Mouse (Mus musculus) small intestine, adult 2 months (tissue): ENCODE measurements around the gene Gnpat. TPM values are rescaled to one million over a fixed set of nuclear protein-coding genes. Genes with fewer than 3 reads are reported as not detected.

ENCODE experiments used
- H3K27ac ChIP-seq: fragments of 200-500 bp; 2 replicates; pipeline ENCODE4 v1.5.1; 2012; ENCODE audit warnings: low read depth, low read length, control low read depth, inconsistent platforms; ENCODE audit not compliant: insufficient read depth
- H3K27me3 ChIP-seq: fragments of 200-500 bp; 2 replicates; pipeline ENCODE4 v1.6.1; 2012; ENCODE audit warnings: mild to moderate bottlenecking, moderate library complexity, low read length, inconsistent platforms; ENCODE audit not compliant: control insufficient read depth, insufficient read depth
- H3K36me3 ChIP-seq: fragments of 200-500 bp; 2 replicates; pipeline ENCODE4 v1.6.1; 2012; ENCODE audit warnings: mild to moderate bottlenecking, low read length, control low read depth, inconsistent platforms; ENCODE audit not compliant: control insufficient read depth, insufficient read depth
- H3K4me1 ChIP-seq: fragments of 200-500 bp; 2 replicates; pipeline ENCODE4 v1.6.1; 2012; ENCODE audit warnings: low read length, inconsistent platforms, mixed read lengths; ENCODE audit not compliant: control insufficient read depth, insufficient read depth, insufficient read length
- H3K4me3 ChIP-seq: fragments of 200-500 bp; 2 replicates; pipeline ENCODE4 v1.5.1; 2012; ENCODE audit warnings: low read depth, mild to moderate bottlenecking, control low read depth, inconsistent platforms, low read length, moderate library complexity
- CTCF ChIP-seq: fragments of 200-500 bp; IDR thresholded peaks from 2 replicates; pipeline ENCODE4 v1.5.1; 2012; ENCODE audit warnings: low read depth, mild to moderate bottlenecking, control low read depth, inconsistent platforms, low read length, moderate library complexity, mixed read lengths; ENCODE audit not compliant: insufficient replicate concordance, insufficient read length; ENCODE audit errors: extremely low read depth
- POLR2A ChIP-seq: fragments of 200-500 bp; IDR thresholded peaks from 2 replicates; pipeline ENCODE4 v1.6.1; 2012; ENCODE audit warnings: low read depth, mild to moderate bottlenecking, control low read depth, inconsistent platforms, low read length, moderate library complexity
- WGBS: fragments of 180-500 bp; shearing (Covaris S2); methylation state at CpG from one replicate; pipeline ENCODE4 v1.1.7; 2018; 5-methylcytosine and 5-hydroxymethylcytosine counted together
- polyA plus RNA-seq: library from polyadenylated mRNA; depleted of rRNA; stranded (reverse); fragments of >200 nt; gene quantifications from 2 replicates; pipeline ENCODE4 v1.2.3, GENCODE M21; 2012

Gnpat gene
- polyA plus RNA-seq, 1 experiment = 17.6 TPM

DNA sequence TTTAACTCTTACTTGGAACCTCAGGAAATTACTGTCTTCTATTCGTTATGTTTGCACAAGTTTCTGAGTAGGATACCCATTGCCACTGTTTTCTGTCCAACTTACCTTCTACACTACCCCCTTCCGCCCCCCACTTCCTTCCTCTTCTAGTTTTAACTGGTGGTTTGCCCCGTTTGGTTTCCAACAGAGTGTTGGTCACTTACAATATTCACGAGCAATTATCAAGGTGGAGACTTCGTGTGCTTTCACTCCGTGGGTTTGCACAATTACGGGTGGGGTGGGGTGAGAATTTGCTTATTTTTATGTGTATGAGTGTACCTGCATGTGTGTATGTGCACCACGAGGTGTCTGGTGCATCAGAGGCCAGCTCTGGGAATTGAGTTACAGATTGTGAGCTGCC lies 896 bp downstream of the Gnpat start:
- 2% methylated on average over 8 of the region's 8 CpGs for WGBS
- TF ChIP-seq CTCF = no peak
- no peak for TF ChIP-seq POLR2A
- Histone ChIP-seq H3K36me3 (peaks cover 11% of the 10 kb centered on the region), H3K4me3 (peak overlapping the region; percentile 30; the same call in 1 of the 2 replicates), H3K4me1 (peaks cover 4% of the 10 kb centered on the region; the same call in 1 of the 2 replicates), H3K27me3 (no peaks in the 10 kb centered on the region), H3K27ac (no peak overlapping the region)

DNA sequence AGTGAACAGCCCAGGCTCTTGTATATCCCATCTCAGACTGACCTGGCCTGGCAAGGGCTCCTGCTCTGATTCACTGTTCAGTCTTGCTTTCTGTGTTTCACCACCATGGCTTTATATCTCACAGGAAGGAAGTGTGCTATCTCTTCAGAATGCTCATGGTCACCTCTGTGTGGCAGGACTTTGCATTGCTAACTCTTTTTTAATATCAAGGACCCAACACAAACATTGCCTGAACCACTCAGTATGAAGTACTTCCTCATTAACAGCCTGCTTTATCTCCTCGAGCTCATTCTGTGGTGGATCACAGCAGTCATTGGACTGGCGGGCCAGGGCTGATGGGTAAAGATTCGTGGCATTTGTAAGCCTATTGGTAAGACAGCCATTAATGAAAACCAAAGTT lies 3.8 kb downstream of the Gnpat start:
- Histone ChIP-seq H3K4me1 (peaks cover 4% of the 10 kb centered on the region; the same call in 1 of the 2 replicates), H3K27ac (no peak overlapping the region), H3K27me3 (no peaks in the 10 kb centered on the region), H3K36me3 (peaks cover 7% of the 10 kb centered on the region; the same call in 1 of the 2 replicates), H3K4me3 (no peak overlapping the region)
- TF ChIP-seq CTCF (no peak), POLR2A (no peak)
- WGBS = 51% methylated on average over 3 of the region's 3 CpGs

DNA sequence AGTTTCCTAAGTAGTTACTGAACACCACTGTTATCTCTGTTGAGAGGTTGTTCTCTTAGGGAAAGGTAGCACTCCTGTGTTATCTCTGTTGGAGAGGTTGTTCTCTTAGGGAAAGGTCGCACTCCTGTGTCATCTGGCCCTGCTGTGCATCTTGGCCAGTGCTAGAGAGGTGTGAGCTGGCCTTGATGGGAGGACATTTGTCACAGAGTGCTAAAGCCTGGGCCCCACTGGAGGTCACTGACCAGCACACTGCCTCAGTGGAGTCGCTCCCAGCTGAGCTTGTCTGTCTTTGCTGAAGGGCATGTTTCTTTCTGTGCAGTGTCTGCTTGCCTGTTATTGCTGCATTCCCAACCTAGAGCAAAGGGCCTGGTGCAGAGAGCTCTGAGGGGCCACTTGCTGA lies 4.3 kb downstream of the Gnpat start:
- TF ChIP-seq POLR2A (no peak), CTCF (no peak)
- Histone ChIP-seq H3K4me3 (no peak overlapping the region), H3K36me3 (peaks cover 9% of the 10 kb centered on the region; the same call in 1 of the 2 replicates), H3K27ac (no peak overlapping the region), H3K4me1 (peaks cover 4% of the 10 kb centered on the region; the same call in 1 of the 2 replicates), H3K27me3 (no peaks in the 10 kb centered on the region)
- WGBS = 71% methylated on average over 2 of the region's 2 CpGs

DNA sequence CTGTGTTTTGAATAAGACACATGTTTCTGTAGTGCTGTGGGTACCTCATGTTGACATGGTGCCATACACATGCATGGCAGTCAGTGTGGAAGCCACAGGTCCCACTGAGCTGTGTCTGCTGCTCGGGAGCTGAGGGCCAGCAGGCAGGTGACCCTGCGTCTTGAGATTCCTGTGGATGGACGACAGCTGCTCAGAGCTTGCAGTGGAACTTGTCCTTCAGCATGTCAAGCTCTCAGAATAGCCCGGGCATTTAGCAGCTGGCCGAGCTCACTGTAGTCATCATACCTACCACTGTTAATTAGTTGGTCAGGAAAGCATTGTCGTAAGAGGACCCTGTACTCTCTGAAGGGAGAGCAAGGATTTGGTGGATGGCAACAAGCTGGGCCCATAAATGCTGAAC lies 6.9 kb downstream of the Gnpat start:
- 86% methylated on average over 6 of the region's 6 CpGs for WGBS
- Histone ChIP-seq H3K36me3 (peaks cover 24% of the 10 kb centered on the region), H3K4me3 (no peak overlapping the region), H3K27me3 (no peaks in the 10 kb centered on the region), H3K27ac (no peak overlapping the region), H3K4me1 (no peaks in the 10 kb centered on the region)
- TF ChIP-seq CTCF (no peak), POLR2A (no peak)

DNA sequence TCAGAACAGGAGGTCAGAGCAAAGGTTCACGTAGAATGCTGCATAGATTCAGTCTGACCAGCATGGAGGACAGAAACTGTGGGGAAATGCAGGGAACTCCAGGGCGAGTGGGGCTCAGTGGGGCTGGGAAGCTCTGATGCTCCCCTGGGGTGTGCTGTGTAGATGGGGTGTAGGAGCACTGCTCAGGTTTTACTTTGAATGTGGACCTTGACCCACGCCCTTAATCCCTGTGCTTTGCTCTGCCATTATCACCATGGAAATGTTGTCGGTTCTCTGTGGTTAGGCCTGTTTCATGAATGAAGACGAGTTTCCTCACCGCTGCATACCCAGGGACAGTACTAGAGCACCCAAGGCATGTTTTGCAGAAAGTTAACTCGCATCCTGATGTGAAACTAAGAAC lies 8.6 kb downstream of the Gnpat start:
- WGBS = 82% methylated on average over 7 of the region's 7 CpGs
- no peak overlapping the region for H3K27ac ChIP-seq
- no peaks in the 10 kb centered on the region for H3K27me3 ChIP-seq
- peaks cover 32% of the 10 kb centered on the region for H3K36me3 ChIP-seq
- H3K4me1 ChIP-seq = no peaks in the 10 kb centered on the region
- H3K4me3 ChIP-seq = no peak overlapping the region
- TF ChIP-seq POLR2A (no peak), CTCF (no peak)

- Histone ChIP-seq H3K4me3 (no peak overlapping the region), H3K27ac (no peak overlapping the region), H3K4me1 (no peaks in the 10 kb centered on the region), H3K36me3 (peaks cover 38% of the 10 kb centered on the region), H3K27me3 (no peaks in the 10 kb centered on the region)
- no peak for TF ChIP-seq CTCF
- no peak for TF ChIP-seq POLR2A
- 94% methylated on average over 7 of the region's 7 CpGs for WGBS
These were observed 9.2 kb downstream of the Gnpat start for GRCm38 (mm10) chr8:124872081-124872480.

DNA sequence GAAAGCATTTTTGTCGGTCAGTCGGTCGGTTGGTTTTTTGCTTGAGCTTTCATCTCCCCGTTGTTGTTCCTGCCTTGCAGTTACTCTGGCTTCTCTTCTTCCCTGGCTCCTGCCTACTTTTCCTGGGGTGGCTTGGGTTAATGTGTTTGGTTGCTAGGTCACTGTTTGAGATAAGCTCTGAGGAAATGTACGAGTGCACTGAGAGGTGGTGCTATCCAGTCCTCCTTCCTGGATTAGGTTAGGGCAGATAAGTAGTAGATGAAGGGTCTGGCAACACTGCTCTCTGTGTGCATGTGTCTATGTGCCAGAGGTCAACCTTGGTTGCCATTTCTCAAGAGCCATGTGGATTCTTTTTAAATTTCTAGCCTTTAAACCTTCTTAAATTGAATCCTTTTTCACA lies 9.9 kb downstream of the Gnpat start:
- no peaks in the 10 kb centered on the region for H3K27me3 ChIP-seq
- H3K4me3 ChIP-seq = no peak overlapping the region
- 55% methylated on average over 5 of the region's 5 CpGs for WGBS
- H3K27ac ChIP-seq = no peak overlapping the region
- H3K36me3 ChIP-seq = peaks cover 43% of the 10 kb centered on the region
- H3K4me1 ChIP-seq = no peaks in the 10 kb centered on the region
- TF ChIP-seq POLR2A (no peak), CTCF (no peak)
